Mouse (Mus musculus) liver, adult 2 months (tissue): ENCODE measurements at regions not wholly inside any gene's neighbourhood (a gene's known extent, or its start where the extent isn't known, plus 50 kb on each side); places are given as distances from the start of the nearest gene placed in this dataset.

Experiments
- CTCF ChIP-seq: fragments of 200-500 bp; IDR thresholded peaks from 2 replicates; pipeline ENCODE4 v1.5.1; 2011; ENCODE audit warnings: low read depth, low read length, control low read depth
- POLR2A ChIP-seq: fragments of 200-500 bp; IDR thresholded peaks from 2 replicates; pipeline ENCODE4 v1.6.1; 2011; ENCODE audit warnings: low read length, control low read depth; ENCODE audit not compliant: insufficient read depth; ENCODE audit errors: extremely low read depth

- TF ChIP-seq CTCF (no peak), POLR2A (no peak)
Observed at GRCm38 (mm10) chr1:137576174-137576573, 599.3 kb downstream of the Ptprc start.
